Mouse (Mus musculus) olfactory bulb, adult 2 months (tissue): Measurements from ENCODE around the gene Hipk2.

Experiments
- CTCF ChIP-seq: fragments of 200-500 bp; IDR thresholded peaks from 2 replicates; pipeline ENCODE4 v1.5.1; 2012; ENCODE audit warnings: low read depth, mild to moderate bottlenecking, low read length, moderate library complexity; ENCODE audit not compliant: insufficient read depth
- POLR2A ChIP-seq: fragments of 200-500 bp; IDR thresholded peaks from 2 replicates; pipeline ENCODE4 v1.6.1; 2012; ENCODE audit warnings: mild to moderate bottlenecking, low read depth, low read length, moderate library complexity; ENCODE audit not compliant: insufficient read depth

DNA sequence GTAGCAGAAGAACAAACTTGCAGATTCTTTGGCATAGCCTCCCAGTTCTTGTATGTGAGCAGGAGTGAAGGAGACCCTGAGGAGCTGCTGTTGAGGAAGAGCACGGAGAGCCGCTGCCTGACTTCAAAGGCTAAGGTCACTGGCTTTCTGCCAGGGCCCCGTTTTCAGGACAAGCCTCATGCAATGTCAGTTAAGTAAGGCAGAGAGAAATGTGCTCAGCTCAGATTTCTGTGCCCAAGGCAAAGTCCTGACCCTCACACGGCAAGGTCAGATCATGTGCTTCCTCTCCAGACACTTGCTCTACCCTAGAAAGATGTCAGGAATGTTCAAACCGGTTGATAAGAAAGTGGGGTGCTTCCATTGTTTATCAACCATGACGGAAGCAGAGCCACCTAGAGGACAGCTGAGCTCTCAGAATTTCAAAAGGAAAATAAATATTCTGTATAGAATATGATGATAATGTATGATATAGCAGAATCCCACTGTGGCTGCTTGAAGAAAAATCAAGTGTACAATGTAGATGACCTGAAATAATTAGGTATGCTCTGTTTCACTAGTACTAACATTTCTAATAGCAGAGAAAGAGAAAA, 173.1 kb downstream of the Hipk2 start:
- TF ChIP-seq CTCF = no peak
- no peak for TF ChIP-seq POLR2A
